Mouse (Mus musculus): Measurements from ENCODE around the gene Cttnbp2.

Cttnbp2 gene

GRCm38 (mm10) chr6:18514480-18515352 is at the start of gene Cttnbp2:
Gene Cttnbp2 (minus strand): TSS chr6:18514843.
- peak; percentile 76 for DNase-seq (ENCODE audit: low spot score)

GRCm38 (mm10) chr6:18559019-18559418 is 44.4 kb upstream of the Cttnbp2 start:
- no peak for DNase-seq (ENCODE audit: low spot score)

- no peak for DNase-seq (ENCODE audit: low spot score)
Measured at GRCm38 (mm10) chr6:18547516-18548465, 33.1 kb upstream of the Cttnbp2 start.

- DNase-seq (ENCODE audit: low spot score), result no peak
Measured at GRCm38 (mm10) chr6:18543878-18544277, 29.2 kb upstream of the Cttnbp2 start.

- no peak for DNase-seq (ENCODE audit: low spot score)
Measured at GRCm38 (mm10) chr6:18540396-18540795, 25.8 kb upstream of the Cttnbp2 start.

- no peak for DNase-seq (ENCODE audit: low spot score)
Measured at GRCm38 (mm10) chr6:18530394-18530793, 15.8 kb upstream of the Cttnbp2 start.

GRCm38 (mm10) chr6:18517626-18518025 is 3.0 kb upstream of the Cttnbp2 start:
- DNase-seq (ENCODE audit: low spot score), result no peak

GRCm38 (mm10) chr6:18513611-18514473 is 801 bp downstream of the Cttnbp2 start:
- peak; percentile 46 for DNase-seq (ENCODE audit: low spot score)

- DNase-seq (ENCODE audit: low spot score), result no peak
Measured at GRCm38 (mm10) chr6:18511886-18512285, 2.8 kb downstream of the Cttnbp2 start.

GRCm38 (mm10) chr6:18508036-18508435 is 6.6 kb downstream of the Cttnbp2 start:
- DNase-seq (ENCODE audit: low spot score), result no peak

GRCm38 (mm10) chr6:18499833-18500232 is 14.8 kb downstream of the Cttnbp2 start:
- no peak for DNase-seq (ENCODE audit: low spot score)

GRCm38 (mm10) chr6:18492977-18493376 is 21.7 kb downstream of the Cttnbp2 start:
- DNase-seq (ENCODE audit: low spot score), result no peak

- no peak for DNase-seq (ENCODE audit: low spot score)
Measured at GRCm38 (mm10) chr6:18492248-18492901, 22.3 kb downstream of the Cttnbp2 start.

- no peak for DNase-seq (ENCODE audit: low spot score)
Measured at GRCm38 (mm10) chr6:18485087-18485486, 29.6 kb downstream of the Cttnbp2 start.

GRCm38 (mm10) chr6:18484061-18484460 is 30.6 kb downstream of the Cttnbp2 start:
- no peak for DNase-seq (ENCODE audit: low spot score)

GRCm38 (mm10) chr6:18482546-18482945 is 32.1 kb downstream of the Cttnbp2 start:
- no peak for DNase-seq (ENCODE audit: low spot score)

GRCm38 (mm10) chr6:18481781-18482180 is 32.9 kb downstream of the Cttnbp2 start:
- no peak for DNase-seq (ENCODE audit: low spot score)

- DNase-seq (ENCODE audit: low spot score), result no peak
Measured at GRCm38 (mm10) chr6:18477313-18477930, 37.2 kb downstream of the Cttnbp2 start.

GRCm38 (mm10) chr6:18474983-18475382 is 39.7 kb downstream of the Cttnbp2 start:
- no peak for DNase-seq (ENCODE audit: low spot score)

GRCm38 (mm10) chr6:18474541-18474940 is 40.1 kb downstream of the Cttnbp2 start:
- DNase-seq (ENCODE audit: low spot score), result no peak

GRCm38 (mm10) chr6:18469206-18469605 is 45.4 kb downstream of the Cttnbp2 start:
- DNase-seq (ENCODE audit: low spot score), result no peak
